Mouse (Mus musculus) cortical plate, adult 2 months (tissue): ENCODE measurements around the gene E130114P18Rik.

Experiments
- CTCF ChIP-seq: fragments of 200-500 bp; IDR thresholded peaks from 2 replicates; pipeline ENCODE4 v1.5.1; 2011; ENCODE audit warnings: mild to moderate bottlenecking, control low read depth, low read length; ENCODE audit not compliant: insufficient read depth; ENCODE audit errors: extremely low read depth
- POLR2A ChIP-seq: fragments of 200-500 bp; IDR thresholded peaks from 2 replicates; pipeline ENCODE4 v1.6.1; 2011; ENCODE audit warnings: mild to moderate bottlenecking, low read length, control low read depth; ENCODE audit not compliant: insufficient read depth; ENCODE audit errors: extremely low read depth

DNA sequence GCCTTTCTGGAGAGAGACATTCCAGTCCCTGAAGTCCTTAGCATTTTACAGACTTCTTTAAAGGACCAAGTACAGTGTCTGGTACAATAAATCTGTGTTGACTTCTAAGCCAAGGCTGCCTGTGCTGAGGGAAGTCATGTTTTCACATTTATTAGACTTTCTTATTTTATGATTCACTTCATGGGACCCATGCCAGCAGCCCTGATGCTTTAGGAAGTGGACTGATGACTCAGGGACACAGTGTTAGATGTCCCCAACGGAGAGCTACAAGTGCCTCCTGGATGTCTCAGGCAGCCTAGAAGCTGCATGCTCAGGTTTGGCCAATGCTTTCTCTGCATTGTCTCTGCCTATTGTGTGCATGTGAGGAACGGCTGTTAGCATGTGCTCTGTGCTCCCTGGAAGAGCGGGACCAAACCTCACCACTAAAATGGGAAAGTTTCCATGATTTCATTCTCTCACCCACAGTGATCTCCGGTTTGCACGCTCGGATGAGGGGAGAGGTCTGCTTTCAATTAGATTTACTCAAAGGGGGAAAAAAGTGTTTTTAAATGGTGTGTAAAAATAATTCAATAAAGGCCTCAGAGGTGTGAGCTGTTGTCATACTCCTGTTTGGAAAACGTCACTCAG, 82.4 kb downstream of the E130114P18Rik start:
- no peak for TF ChIP-seq POLR2A
- no peak for TF ChIP-seq CTCF
